Mouse (Mus musculus) neural tube, embryonic 12.5 days (tissue): ENCODE measurements around the gene D930020B18Rik. TPM values are rescaled to one million over a fixed set of nuclear protein-coding genes. Genes with fewer than 3 reads are reported as not detected.

Experiments
- ATAC-seq: fragments of 200-750 bp; cut with Nextera tagmentation; 2 replicates; pipeline ENCODE4 v1.8.0; 2017; ENCODE audit warnings: low read depth, mild to moderate bottlenecking, moderate TSS enrichment, moderate library complexity; ENCODE audit not compliant: low FRiP score
- H3K27ac ChIP-seq: fragments of 300-500 bp; sonication (generic); 2 replicates; pipeline ENCODE4 v1.5.1; 2016
- H3K27me3 ChIP-seq: fragments of 300-500 bp; sonication (generic); replicated peaks from 2 replicates; pipeline ENCODE4 v1.6.1; 2016; ENCODE audit warnings: mild to moderate bottlenecking
- H3K36me3 ChIP-seq: fragments of 300-500 bp; sonication (generic); 2 replicates; pipeline ENCODE4 v1.6.1; 2016; ENCODE audit warnings: mild to moderate bottlenecking
- H3K4me1 ChIP-seq: fragments of 300-500 bp; sonication (generic); 2 replicates; pipeline ENCODE4 v1.6.1; 2016
- H3K4me2 ChIP-seq: fragments of 300-500 bp; sonication (generic); replicated peaks from 2 replicates; pipeline ENCODE4 v1.6.1; 2016; ENCODE audit warnings: mild to moderate bottlenecking
- H3K4me3 ChIP-seq: fragments of 300-500 bp; sonication (generic); 2 replicates; pipeline ENCODE4 v1.5.1; 2016
- H3K9ac ChIP-seq: fragments of 300-500 bp; sonication (generic); 2 replicates; pipeline ENCODE4 v1.6.1; 2016; ENCODE audit warnings: mild to moderate bottlenecking
- H3K9me3 ChIP-seq: fragments of 300-500 bp; sonication (generic); 2 replicates; pipeline ENCODE4 v1.6.1; 2016; ENCODE audit warnings: mild to moderate bottlenecking
- WGBS: fragments of 180-500 bp; shearing (Covaris S2); methylation state at CpG from one replicate; pipeline ENCODE4 v1.1.7; 2016; 5-methylcytosine and 5-hydroxymethylcytosine counted together
- polyA plus RNA-seq: library from polyadenylated mRNA; unstranded; fragments of >200 nt; fragmentation: Nextera tagmentation; extraction: Ambion mirVana; gene quantifications from 2 replicates; pipeline ENCODE4 v1.2.1, GENCODE M21; 2016

Gene D930020B18Rik
- polyA plus RNA-seq, 1 experiment from 2014 or later = not detected

DNA sequence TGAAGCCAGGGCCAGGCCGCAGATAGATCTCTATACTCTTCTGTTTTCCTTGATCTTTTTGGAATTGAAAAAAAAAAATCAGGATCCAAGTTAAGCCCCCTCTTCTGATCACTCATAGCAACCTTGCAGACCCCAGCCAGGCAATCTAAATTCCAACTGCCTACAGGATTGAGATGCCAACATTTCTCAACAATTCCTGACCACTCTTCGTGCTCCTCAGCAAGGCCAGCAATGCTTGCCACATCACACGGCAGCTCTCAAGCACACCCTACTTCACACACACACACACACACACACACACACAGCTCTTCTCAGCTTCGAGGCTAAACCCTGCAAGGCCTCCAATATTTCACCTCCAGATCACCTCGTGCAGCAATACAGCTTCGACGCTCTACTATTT is 17.7 kb upstream of the D930020B18Rik start:
- no peak overlapping the region for H3K4me2 ChIP-seq
- H3K27ac ChIP-seq = no peak overlapping the region
- WGBS = 91% methylated on average over 7 of the region's 7 CpGs
- H3K36me3 ChIP-seq = peaks cover 31% of the 10 kb centered on the region
- peaks cover 11% of the 10 kb centered on the region for H3K4me1 ChIP-seq
- no peak overlapping the region for H3K9ac ChIP-seq
- no peaks in the 10 kb centered on the region for H3K27me3 ChIP-seq
- ATAC-seq = no peak
- no peak overlapping the region for H3K4me3 ChIP-seq
- H3K9me3 ChIP-seq = no peaks in the 10 kb centered on the region

DNA sequence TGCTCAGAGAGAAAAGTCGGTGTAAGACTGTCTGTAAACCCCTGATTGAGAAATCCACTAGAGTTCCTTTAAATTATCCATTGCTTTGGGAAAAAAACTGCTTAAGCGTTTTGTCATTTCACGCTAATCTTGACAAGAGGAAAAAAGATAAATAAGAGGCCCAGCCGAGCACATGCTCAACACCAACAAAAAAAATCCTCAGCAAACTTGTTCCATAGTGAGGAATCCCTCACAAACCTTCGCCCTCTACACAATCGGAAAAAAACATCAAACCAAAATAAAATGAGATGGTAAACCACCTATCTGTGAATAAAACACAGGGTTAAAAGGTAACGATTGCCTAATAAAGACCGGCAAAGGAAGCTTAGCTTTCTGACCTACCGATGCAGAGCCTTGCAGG is 16.4 kb upstream of the D930020B18Rik start:
- Histone ChIP-seq H3K27me3 (no peaks in the 10 kb centered on the region), H3K4me2 (peak overlapping the region; percentile 76), H3K36me3 (peaks cover 25% of the 10 kb centered on the region), H3K27ac (no peak overlapping the region), H3K4me3 (peak overlapping the region; percentile 74), H3K4me1 (peaks cover 11% of the 10 kb centered on the region), H3K9ac (peak overlapping the region; percentile 82), H3K9me3 (no peaks in the 10 kb centered on the region)
- ATAC-seq = no peak
- 22% methylated on average over 9 of the region's 9 CpGs for WGBS

DNA sequence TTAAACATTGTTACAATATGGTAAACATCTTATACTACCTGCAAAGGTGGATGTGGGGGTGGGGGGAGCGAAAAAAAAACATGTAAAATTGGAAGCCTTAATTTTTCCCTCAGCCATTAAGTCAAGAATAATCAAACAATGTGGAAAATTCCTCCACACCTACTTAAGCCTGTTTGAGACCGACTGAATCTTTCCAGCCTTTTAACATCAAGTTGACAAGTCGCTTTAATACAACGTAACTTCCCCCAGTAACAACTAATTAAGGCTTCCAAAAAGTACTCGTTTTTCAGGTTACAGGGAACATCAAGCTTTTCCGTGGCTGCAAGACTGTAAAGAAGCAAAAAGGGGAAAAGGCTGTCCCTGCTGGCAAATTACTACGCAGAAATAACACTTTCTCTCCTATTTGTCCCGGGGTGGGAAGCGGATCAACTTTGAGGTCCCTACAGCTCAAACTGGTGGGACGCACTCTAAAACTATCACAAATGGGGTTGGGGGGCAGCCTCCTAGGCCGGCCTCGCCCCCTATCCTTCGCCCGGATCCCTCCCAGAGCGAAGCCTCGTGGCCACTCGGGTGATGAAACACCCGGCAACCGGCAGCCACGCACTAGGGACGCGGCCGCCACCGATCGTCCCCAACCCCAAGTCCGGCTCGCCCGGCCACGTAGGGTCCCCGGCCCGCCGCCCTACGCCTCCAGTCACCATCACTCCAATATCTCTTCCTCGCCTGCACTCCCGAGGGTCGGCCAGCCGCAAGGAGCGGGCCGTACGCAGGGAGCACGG is 15.8 kb upstream of the D930020B18Rik start:
- Histone ChIP-seq H3K27ac (peak overlapping the region; percentile 87), H3K4me1 (peaks cover 11% of the 10 kb centered on the region), H3K4me2 (peak overlapping the region; percentile 76), H3K27me3 (no peaks in the 10 kb centered on the region), H3K9ac (peak overlapping the region; percentile 82), H3K4me3 (peak overlapping the region; percentile 74), H3K36me3 (peaks cover 19% of the 10 kb centered on the region), H3K9me3 (no peaks in the 10 kb centered on the region)
- ATAC-seq = no peak
- under 1% methylated on average over 41 of the region's 41 CpGs for WGBS

DNA sequence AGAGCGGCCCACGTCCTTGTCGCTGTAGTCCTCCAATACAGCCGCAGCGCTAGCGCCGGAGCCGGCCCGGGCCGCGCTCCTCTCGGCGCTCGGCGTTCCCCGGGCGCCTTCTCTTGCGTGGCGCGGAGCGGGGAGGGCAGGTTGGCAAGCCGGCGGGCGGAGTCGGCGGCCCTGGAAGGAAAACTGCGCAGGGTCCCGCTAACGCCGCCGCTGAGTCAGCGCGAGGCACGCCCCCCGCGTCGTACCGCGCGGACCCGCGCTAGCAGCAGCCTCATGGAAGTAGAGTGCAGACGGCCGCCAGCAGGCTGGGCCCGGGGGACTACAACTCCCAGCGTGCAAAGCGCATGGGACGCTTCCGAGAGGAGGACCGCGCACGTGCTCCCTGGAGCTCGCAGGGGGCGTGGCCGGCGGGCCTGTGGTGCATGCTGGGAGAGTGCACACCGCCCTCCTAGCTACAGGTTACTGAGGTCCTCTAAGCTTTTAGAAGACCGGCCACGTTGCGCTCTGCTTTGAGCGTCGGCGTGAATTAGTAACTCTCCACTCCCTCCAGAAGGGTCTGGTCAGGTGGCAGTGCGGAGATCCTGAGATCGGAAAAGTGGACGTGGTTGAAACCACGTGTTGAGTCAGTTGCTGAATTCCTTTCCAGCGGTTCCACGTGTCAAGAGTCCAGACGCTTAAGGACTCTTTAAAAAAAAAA is 15.1 kb upstream of the D930020B18Rik start, which contains the start of gene Xpot:
TSS of gene Xpot (minus strand) at position 147 of the 697 bp plus-strand sequence.
- H3K36me3 ChIP-seq = peaks cover 12% of the 10 kb centered on the region

DNA sequence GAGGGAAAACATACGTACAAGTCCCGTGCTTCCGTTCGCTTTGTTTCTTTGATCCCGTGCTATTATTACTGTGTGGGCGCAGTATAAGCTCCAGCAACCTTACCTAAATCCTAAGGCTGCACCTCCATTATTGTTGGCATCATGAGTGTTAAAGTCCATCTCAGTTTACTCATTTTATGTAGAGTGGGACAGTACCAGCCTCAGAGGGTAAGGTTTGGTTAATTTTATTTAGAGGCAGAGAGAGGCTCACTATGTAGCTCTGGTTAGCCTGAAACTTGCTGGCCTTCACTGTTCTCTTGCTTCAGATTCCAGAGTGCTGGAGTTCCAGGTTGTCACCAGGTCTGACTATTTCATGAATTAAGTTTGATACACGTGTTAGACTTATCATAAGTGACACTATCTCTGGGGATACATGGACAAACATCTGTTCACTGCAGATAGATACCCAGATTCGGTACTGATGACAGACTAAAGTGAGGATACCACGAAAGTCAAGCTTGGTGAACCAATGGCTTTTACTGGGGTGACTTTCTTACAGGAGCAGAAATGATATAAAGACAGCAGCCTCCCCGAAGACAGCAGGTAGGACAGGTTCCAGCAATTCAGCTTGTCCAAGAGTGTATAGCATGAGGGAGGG is 14.1 kb upstream of the D930020B18Rik start:
- WGBS = 84% methylated on average over 10 of the region's 10 CpGs
- H3K4me1 ChIP-seq = peaks cover 11% of the 10 kb centered on the region
- H3K27ac ChIP-seq = no peak overlapping the region
- H3K9me3 ChIP-seq = no peaks in the 10 kb centered on the region
- no peak overlapping the region for H3K9ac ChIP-seq
- no peaks in the 10 kb centered on the region for H3K27me3 ChIP-seq
- H3K4me2 ChIP-seq = no peak overlapping the region
- ATAC-seq = no peak
- 0 out of 2 replicates have a peak, but pooled peaks cover 2% of the 10 kb centered on the region for H3K36me3 ChIP-seq
- no peak overlapping the region for H3K4me3 ChIP-seq

More for the DNA sequence above, 15.1 kb upstream of the D930020B18Rik start, which contains the start of gene Xpot:
- Histone ChIP-seq H3K4me2 (peak within 1 kb of the TSS; percentile 76), H3K27me3 (no peaks in the 10 kb centered on the region), H3K9me3 (no peaks in the 10 kb centered on the region), H3K27ac (peak within 1 kb of the TSS; percentile 87), H3K4me3 (peak within 1 kb of the TSS; percentile 74), H3K9ac (peak within 1 kb of the TSS; percentile 82), H3K4me1 (peaks cover 11% of the 10 kb centered on the region)
- under 1% methylated on average over 70 of the region's 70 CpGs for WGBS
- ATAC-seq = peak; percentile 100

DNA sequence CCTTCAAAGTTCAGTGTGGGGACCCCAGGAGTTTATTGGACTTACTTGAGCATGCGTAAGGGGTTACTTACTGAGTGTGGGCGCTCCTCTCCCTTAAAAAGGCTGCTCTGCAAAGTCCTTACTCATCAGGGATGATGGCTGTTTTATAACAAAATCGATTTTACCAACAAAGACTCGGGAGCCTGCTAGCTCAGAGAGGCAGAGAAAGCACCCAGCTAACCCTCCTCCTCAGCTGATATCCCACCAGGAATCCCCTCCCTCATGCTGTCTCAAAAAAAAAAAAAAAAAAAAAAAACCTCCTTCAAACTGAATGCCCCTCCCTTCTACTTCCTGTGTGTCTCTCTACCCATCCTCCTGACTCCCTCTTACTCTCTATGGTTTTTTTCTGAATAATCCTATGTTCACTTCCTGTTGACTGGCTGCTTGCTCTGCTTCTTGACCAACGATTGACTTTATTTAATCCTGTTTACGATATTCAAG is 12.8 kb upstream of the D930020B18Rik start:
- Histone ChIP-seq H3K9me3 (no peaks in the 10 kb centered on the region), H3K4me3 (no peak overlapping the region), H3K4me2 (no peak overlapping the region), H3K9ac (no peak overlapping the region), H3K27ac (no peak overlapping the region), H3K4me1 (peaks cover 11% of the 10 kb centered on the region), H3K36me3 (no peaks in the 10 kb centered on the region), H3K27me3 (no peaks in the 10 kb centered on the region)
- WGBS = 88% methylated on average over 6 of the region's 6 CpGs
- no peak for ATAC-seq

DNA sequence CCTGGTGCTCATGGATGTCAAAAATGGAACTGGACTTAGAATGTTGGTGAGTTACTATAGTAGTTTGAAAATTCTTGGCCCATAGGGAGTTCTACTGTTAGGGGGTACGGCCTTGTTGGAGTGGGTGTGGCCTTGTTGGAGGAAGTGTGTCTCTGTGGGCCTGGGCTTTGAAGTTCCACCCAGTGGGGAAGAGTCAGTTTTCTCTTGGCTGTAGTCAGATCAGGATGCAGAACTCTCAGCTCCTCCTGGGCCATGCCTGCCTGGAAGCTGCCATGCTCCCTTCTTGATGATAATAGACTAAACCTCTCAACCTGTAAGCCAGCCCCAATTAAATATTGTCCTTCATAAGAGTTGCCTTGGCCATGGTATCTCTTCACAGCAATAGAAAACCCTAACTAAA is 7.2 kb upstream of the D930020B18Rik start:
- H3K4me3 ChIP-seq = no peak overlapping the region
- no peaks in the 10 kb centered on the region for H3K27me3 ChIP-seq
- no peaks in the 10 kb centered on the region for H3K4me1 ChIP-seq
- no peak overlapping the region for H3K27ac ChIP-seq
- 48% methylated on average over 1 of the region's 1 CpGs for WGBS
- no peaks in the 10 kb centered on the region for H3K36me3 ChIP-seq
- H3K9me3 ChIP-seq = no peaks in the 10 kb centered on the region
- no peak overlapping the region for H3K9ac ChIP-seq
- H3K4me2 ChIP-seq = no peak overlapping the region
- ATAC-seq = no peak

DNA sequence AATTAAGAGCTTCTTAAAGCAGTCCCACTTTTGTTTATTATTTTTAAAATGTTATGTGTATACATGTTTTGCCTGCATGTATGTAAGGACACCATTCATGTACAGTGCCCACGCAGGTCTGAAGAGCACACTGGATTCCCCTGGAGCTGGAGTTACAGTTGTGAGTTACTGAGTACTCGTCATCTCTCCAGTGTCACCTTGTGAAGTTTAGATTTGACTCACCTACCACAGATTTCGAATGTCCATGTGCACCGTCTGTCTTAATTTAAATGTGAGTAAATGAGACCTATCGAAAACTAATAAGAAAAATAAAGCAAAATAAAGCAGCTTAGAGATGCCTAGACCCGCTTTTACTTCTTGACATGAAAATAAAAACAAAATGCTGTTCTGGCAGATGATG is 5.1 kb upstream of the D930020B18Rik start:
- Histone ChIP-seq H3K9ac (no peak overlapping the region), H3K9me3 (no peaks in the 10 kb centered on the region), H3K27me3 (peaks cover 6% of the 10 kb centered on the region), H3K4me3 (no peak overlapping the region), H3K36me3 (no peaks in the 10 kb centered on the region), H3K27ac (no peak overlapping the region), H3K4me1 (no peaks in the 10 kb centered on the region), H3K4me2 (no peak overlapping the region)
- 91% methylated on average over 6 of the region's 6 CpGs for WGBS
- no peak for ATAC-seq

DNA sequence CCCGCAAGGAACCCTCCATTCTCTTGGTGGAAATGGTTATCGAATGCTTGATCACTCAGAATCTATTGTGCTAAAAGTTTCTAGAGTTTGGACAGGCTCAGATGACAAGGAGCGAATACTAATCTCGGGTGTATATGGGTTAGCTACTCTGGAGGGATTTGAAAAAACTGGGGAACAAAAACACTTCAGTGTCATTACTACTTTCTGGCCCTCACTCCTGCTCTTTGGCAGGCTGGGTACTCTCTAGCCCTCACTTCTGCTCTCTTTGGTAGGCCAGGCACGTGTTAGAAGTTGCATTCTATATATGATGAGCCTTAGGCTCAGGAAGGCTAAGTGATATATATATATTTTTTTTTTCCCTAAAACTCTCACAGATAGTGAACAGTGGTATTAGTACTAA is 1.8 kb upstream of the D930020B18Rik start:
- Histone ChIP-seq H3K36me3 (no peaks in the 10 kb centered on the region), H3K27ac (no peak overlapping the region), H3K4me1 (peaks cover 12% of the 10 kb centered on the region), H3K4me3 (no peak overlapping the region), H3K27me3 (peaks cover 36% of the 10 kb centered on the region), H3K9ac (no peak overlapping the region), H3K9me3 (no peaks in the 10 kb centered on the region), H3K4me2 (no peak overlapping the region)
- WGBS = 88% methylated on average over 5 of the region's 5 CpGs
- ATAC-seq = no peak

DNA sequence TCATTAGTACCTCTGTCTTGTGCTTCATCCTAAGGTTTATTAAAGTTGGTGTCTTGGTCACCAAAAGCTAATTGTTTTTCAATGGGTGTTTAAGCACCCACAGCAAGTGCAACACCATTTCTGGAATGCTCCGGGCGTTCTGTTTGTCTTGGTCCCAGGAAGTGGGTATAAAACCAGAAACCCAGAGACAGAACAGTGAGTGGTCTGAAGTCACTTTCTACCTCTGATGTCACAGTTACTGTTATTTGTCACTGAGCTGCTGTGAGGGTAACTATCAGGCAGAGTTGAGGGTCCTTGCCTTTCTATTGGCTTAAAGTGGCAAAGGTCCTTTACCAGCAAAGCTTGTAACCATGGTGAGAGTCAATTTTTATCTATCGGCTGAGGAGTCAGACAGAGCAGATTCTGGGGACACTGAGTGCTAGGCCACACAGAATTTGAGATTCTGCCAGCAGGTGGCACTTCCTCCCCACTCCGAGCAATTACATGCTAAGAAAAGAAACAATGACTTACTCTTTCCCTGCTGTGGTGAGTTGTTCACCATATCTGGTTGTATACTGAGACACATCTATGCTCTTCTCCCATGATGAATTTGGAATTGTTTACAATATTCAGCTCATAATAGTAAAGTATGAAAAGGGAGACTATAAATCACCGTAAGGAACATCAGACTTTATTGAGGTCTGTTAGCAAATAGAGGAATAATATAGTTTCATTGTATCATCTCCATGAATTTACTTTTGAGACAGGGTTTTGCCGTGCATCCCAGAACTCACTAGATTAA is 1.0 kb upstream of the D930020B18Rik start:
- Histone ChIP-seq H3K4me3 (no peak overlapping the region), H3K36me3 (no peaks in the 10 kb centered on the region), H3K4me2 (peak overlapping the region; percentile 98), H3K27ac (no peak overlapping the region), H3K9ac (no peak overlapping the region), H3K27me3 (peaks cover 38% of the 10 kb centered on the region), H3K9me3 (no peaks in the 10 kb centered on the region), H3K4me1 (peaks cover 12% of the 10 kb centered on the region)
- 52% methylated on average over 6 of the region's 6 CpGs for WGBS
- peak; percentile 45 for ATAC-seq

DNA sequence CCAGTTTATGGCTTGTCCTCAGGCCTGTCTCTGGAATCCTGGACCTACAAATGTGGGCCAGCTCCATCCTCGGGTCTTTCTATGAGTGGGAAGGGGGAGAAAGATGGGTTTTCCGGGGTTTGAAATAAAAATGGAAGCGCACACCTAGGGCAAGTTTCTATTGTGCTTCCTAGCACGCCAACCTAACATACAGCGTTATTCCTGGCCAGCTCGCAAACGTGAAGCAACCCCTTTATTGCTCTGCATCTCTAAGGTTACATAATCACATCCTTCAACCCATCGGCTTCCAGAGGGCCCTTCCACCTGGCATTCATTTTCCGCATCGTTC is 480 bp upstream of the D930020B18Rik start:
- H3K9me3 ChIP-seq = no peaks in the 10 kb centered on the region
- H3K4me2 ChIP-seq = peak overlapping the region; percentile 98
- peaks cover 12% of the 10 kb centered on the region for H3K4me1 ChIP-seq
- no peak overlapping the region for H3K27ac ChIP-seq
- peaks cover 38% of the 10 kb centered on the region for H3K27me3 ChIP-seq
- peak overlapping the region; percentile 44; the same call in 1 of the 2 replicates for H3K4me3 ChIP-seq
- no peak for ATAC-seq
- WGBS = 10% methylated on average over 10 of the region's 10 CpGs
- no peaks in the 10 kb centered on the region for H3K36me3 ChIP-seq
- H3K9ac ChIP-seq = no peak overlapping the region; the same call in 1 of the 2 replicates
